Mouse (Mus musculus): ENCODE results near the gene Tmem181a. TPM values are rescaled to one million over a fixed set of nuclear protein-coding genes. Genes with fewer than 3 reads are reported as not detected.
A peak's percentile ranks its signal among the peaks of the same experiment; 100 is the strongest.
"Not testable (repeated sequence)": the region's sequence is repeated elsewhere in the genome, so short reads cannot be mapped to it uniquely, and the experiment has no call there.

Gene Tmem181a
- polyA plus RNA-seq, 1 experiment from 2014 or later, result 32.5 TPM

DNA sequence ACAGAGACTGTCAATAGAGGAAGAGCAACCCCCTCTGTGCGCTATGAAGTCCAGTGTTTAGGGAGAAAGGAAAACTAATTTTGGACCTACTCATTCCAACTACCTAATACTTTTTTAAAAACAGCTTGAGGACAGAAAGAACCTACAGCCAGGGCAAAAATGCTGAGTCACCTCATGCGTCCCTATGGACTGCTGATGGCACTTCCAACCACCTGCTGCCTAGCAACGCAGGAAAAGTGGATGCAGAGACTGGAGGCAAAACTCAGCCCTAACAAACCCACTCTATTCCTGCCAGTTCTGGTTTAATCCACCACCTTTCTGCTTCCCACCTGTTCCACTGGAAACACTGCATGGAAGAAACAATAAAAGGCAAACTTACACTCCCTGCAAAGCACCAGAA, 56.1 kb downstream of the Tmem181a start:
- H3K27me3 ChIP-seq; H3K36me3 ChIP-seq; H3K27ac ChIP-seq; H3K4me2 ChIP-seq (replicated peaks); H3K9ac ChIP-seq (replicated peaks); H3K4me1 ChIP-seq (replicated peaks); ATAC-seq; H3K9me3 ChIP-seq; H3K4me3 ChIP-seq (replicated peaks): not testable (repeated sequence)
- WGBS, result 76% methylated on average over 3 of the region's 3 CpGs

DNA sequence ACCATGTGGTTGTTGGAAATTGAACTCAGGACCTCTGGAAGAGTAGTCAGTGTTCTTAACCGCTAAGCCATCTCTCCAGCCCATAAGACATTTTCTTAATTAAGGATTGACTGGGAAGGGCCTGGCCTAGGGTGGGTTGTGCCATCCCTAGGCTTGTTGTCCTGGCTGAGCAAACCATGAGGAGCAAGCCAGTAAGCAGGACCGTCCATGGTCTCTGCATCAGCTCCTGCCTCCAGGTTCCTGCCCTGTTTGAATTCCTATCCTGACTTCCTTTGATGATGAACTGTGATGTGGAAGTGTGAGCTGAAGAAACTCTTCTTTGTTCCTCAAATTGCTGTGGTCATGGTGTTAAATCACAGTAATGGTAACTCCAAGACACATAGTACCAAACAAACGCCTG, 57.8 kb downstream of the Tmem181a start:
- H3K36me3 ChIP-seq; H3K27me3 ChIP-seq; H3K4me1 ChIP-seq (replicated peaks); H3K9ac ChIP-seq (replicated peaks); H3K4me3 ChIP-seq (replicated peaks); H3K27ac ChIP-seq; ATAC-seq; H3K9me3 ChIP-seq; H3K4me2 ChIP-seq (replicated peaks): not testable (repeated sequence)
- WGBS, result 85% methylated on average over 2 of the region's 3 CpGs

DNA sequence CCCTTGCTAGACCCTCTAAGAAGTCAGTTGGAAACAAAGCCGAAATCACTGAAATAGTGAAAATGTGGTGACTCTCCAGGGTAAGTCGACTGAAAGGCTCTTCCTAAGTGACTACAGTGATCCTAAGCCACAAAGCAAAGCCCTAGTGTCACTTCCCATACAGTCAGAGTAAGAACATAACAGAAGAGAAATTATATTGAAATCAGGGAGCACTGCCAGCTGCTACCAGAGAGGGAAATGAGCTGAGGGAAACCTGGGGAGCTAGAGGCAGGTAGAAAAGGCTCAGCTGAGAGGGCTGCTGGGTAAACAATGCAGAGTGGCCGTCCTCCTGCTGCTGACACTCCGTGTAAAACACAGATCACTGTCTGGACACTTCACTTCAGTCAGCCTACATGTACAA, 59.0 kb downstream of the Tmem181a start:
- 43% methylated on average over 3 of the region's 4 CpGs for WGBS
- 0 out of 2 replicates have a peak overlapping the region, but pooled peaks have one; percentile 23 for H3K4me2 ChIP-seq (replicated peaks)
- not testable (repeated sequence) for H3K9me3 ChIP-seq; H3K9ac ChIP-seq (replicated peaks); H3K4me1 ChIP-seq (replicated peaks); H3K27me3 ChIP-seq; H3K36me3 ChIP-seq; H3K4me3 ChIP-seq (replicated peaks); H3K27ac ChIP-seq; ATAC-seq

DNA sequence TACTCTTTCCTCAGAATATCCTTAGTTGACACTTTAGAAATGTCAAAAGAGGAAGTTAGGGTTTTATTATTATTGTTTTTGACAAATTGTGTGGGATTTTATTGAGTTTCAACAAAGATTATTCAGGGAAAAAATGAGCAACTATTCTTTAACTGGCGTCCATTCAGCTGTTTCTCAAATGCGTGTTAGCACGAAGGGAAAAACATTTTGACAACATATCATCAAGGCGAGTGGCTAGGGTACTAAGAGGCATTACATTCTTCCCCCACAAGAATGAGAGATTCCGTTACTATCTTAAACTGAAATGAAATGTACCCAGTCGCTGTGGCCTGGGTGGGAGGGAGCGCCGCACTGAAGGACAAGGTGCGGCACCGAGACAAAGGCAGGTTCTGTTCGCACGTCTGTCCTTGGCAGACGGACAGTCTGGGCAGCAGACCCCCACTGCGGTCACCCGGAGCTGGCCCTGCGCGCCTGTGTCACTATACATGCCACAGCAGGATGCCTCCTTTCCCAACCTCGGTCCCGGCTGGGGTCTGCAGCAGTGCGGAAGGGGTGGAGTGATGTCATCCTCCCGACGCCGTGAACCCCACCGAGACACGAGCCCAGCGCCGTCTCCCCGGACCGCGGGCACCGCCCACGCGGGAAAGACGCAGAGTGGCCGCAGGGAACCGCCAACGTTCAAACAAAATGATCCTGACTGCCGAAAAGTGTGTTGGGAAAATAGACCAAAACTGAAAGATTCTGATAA, 59.9 kb downstream of the Tmem181a start:
- H3K9me3 ChIP-seq; H3K27me3 ChIP-seq; H3K36me3 ChIP-seq; H3K4me1 ChIP-seq (replicated peaks): not testable (repeated sequence)
- H3K9ac ChIP-seq (replicated peaks), result peak overlapping the region; percentile 61
- peak overlapping the region; percentile 57 for H3K4me2 ChIP-seq (replicated peaks)
- H3K4me3 ChIP-seq (replicated peaks), result peak overlapping the region; percentile 46
- WGBS, result 3% methylated on average over 38 of the region's 38 CpGs
- ATAC-seq, result peak; percentile 70
- H3K27ac ChIP-seq, result peak overlapping the region; percentile 75; the same call in 1 of the 2 replicates

DNA sequence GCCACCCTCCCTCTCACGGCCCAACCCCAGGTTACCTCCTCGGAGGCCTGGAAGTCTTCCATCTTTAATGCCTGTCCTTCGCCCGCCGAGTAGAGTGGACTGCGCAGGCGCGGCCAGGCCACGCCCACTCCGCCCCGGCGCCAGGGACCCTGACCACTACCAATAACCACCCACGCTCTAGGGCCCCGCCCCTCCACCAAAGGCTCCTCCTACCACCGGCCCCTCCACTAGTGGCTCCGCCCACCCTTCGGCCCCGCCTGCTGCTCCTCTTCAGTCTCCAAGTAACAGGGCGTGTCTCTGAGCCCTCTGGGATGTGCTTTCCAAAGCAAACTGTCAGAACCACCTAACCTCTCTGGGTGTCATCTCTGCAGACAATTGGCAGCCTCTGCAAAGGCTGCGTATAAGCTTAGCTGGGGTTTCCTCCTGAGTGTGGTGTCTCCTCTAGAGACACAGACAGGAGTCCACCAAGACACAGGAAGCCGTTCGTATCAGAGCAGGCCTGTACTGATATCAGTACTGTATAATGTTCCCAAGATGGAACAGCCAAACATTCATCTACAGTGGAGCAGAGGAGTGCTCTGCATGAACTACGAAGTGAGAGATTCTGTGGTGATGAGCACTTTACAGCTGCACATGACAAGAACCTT, 60.8 kb downstream of the Tmem181a start, which contains the start of gene Dynlt1a:
Dynlt1a (minus strand) TSS at position 162 of the 647 bp plus-strand sequence.
- not testable (repeated sequence) for H3K9me3 ChIP-seq; H3K36me3 ChIP-seq; H3K27me3 ChIP-seq; H3K4me1 ChIP-seq (replicated peaks)
- ATAC-seq, result peak; percentile 81
- peak within 1 kb of the TSS; percentile 46 for H3K4me3 ChIP-seq (replicated peaks)
- peak within 1 kb of the TSS; percentile 75 for H3K27ac ChIP-seq
- peak within 1 kb of the TSS; percentile 57 for H3K4me2 ChIP-seq (replicated peaks)
- 10% methylated on average over 23 of the region's 23 CpGs for whole genome bisulfite sequencing
- H3K9ac ChIP-seq (replicated peaks), result peak within 1 kb of the TSS; percentile 61

DNA sequence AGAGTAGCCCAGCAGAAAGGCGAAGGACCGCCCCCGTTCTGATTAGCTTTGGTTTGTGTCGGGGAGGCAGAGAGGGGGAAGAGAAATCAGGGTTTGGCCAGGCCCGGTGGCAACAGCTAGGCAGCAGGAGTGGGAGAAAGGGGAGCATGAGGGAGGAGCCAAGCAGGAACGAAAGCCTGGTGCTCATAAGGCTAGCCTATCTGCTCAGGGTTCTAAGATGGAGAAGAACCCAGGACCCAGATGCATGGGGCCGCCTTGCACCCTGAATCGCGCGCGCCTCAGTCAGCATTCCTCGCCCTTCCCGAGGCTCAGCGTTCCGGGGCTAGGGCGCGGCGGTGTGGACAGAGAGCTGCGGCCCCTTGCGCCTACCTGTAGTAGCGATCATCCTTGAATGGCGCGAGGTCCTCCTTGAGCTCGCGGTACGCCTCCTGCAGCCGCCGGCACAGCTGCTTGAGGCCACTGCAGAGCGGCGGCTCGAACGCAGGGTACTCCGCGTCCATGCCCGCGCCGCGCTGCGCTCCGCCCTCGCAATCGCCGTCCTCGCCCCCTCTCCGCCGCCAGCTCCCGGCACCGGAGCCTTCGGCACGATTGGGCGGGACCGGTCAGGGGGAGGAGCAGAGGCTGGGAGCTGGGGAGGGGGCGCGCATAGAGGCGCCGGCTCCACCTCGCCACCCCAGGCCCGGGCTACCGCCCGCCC, 64.6 kb downstream of the Tmem181a start:
- WGBS, result 2% methylated on average over 5 of the region's 60 CpGs
- H3K9ac ChIP-seq (replicated peaks); H3K27me3 ChIP-seq; H3K36me3 ChIP-seq; H3K27ac ChIP-seq; H3K4me1 ChIP-seq (replicated peaks); H3K9me3 ChIP-seq: not testable (repeated sequence)
- H3K4me2 ChIP-seq (replicated peaks), result peak overlapping the region; percentile 36
- ATAC-seq, result peak; percentile 54
- H3K4me3 ChIP-seq (replicated peaks), result peak overlapping the region; percentile 26

DNA sequence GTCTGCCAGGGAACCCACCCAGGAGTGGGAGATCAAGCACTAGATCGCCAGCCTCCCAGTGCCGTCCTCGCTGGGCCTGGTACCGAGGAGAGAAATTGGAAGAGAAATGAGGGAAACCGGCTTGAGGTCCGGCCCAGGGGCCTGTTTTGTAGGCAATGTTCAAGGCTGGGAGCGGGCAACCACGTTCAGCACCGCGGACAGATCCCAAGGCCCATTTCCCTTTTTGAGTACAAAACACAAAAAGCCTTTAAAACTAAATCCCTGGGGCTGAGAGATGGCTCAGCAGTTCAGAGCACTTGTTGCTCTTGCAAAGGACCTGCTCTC, 65.1 kb downstream of the Tmem181a start:
- ATAC-seq; H3K9me3 ChIP-seq; H3K27me3 ChIP-seq; H3K9ac ChIP-seq (replicated peaks); H3K36me3 ChIP-seq; H3K27ac ChIP-seq; H3K4me1 ChIP-seq (replicated peaks); H3K4me2 ChIP-seq (replicated peaks); H3K4me3 ChIP-seq (replicated peaks): not testable (repeated sequence)
- WGBS, result no CpG with 5 or more reads among the region's 10 CpGs

DNA sequence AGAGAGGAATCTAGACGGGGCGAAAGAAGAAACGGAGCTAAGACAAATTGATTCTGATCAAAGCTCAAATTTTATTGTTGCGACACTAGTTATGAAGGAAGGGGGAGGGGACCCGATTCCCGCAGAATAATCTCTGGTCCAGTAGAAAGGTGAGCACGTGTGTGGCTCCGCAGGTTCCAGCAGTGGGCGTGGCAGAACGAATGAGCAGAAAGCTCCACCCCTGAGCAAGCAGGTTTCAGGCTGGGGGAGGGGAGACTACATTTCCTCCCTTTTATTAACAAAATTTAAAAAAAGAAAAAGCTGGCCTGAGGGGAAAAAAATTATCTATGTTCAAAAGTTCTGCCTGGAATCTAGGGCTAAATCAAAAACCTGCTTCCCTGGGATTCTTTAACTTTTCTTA, 68.4 kb downstream of the Tmem181a start:
- not testable (repeated sequence) for H3K4me1 ChIP-seq (replicated peaks); H3K4me2 ChIP-seq (replicated peaks); H3K27ac ChIP-seq; H3K36me3 ChIP-seq; ATAC-seq; H3K9ac ChIP-seq (replicated peaks); H3K4me3 ChIP-seq (replicated peaks); H3K27me3 ChIP-seq; H3K9me3 ChIP-seq
- 58% methylated on average over 10 of the region's 10 CpGs for WGBS

DNA sequence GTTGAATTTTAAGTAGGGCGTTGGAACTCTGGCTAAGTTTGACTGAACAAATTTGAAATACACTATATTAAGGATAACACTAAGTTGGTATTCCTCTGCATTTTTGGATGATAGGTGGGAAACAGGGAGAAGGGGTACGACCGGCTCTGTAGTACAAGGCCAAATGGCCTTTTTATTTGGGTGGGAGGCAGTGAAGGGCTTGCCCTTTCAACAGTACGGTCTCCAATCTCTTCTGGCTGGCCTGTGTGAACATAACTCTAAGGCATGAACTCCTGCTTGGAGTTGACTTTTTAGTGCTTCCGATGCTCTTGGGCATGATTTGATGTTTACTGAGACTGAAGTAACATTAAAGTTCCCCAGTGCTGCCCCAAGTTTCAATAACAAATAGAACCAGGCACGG, 68.9 kb downstream of the Tmem181a start:
- H3K9ac ChIP-seq (replicated peaks); H3K27ac ChIP-seq; H3K27me3 ChIP-seq; H3K4me3 ChIP-seq (replicated peaks); H3K4me2 ChIP-seq (replicated peaks); H3K9me3 ChIP-seq; H3K36me3 ChIP-seq; ATAC-seq; H3K4me1 ChIP-seq (replicated peaks): not testable (repeated sequence)
- WGBS, result 70% methylated on average over 6 of the region's 6 CpGs

DNA sequence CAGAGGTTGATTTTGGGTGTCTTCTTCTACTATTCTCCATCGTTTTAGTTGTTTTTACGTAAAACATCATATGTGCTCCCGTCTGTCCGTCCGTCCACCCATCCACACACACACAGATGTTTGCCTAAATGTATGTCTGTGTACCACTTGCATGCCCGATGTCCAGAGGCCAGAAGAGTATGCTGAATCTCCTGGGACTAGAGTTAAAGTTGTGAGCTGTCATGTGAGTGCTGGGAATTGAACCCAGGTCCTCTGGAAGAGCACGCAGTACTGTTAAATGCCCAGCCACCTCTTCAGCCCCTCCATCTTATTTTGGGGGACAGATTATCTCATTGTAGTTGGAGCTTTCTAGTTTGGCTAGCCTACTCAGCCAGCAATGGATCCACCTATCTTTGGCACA, 70.9 kb downstream of the Tmem181a start:
- H3K36me3 ChIP-seq; H3K27me3 ChIP-seq; H3K27ac ChIP-seq; H3K4me1 ChIP-seq (replicated peaks); H3K9me3 ChIP-seq; H3K4me2 ChIP-seq (replicated peaks); H3K4me3 ChIP-seq (replicated peaks); H3K9ac ChIP-seq (replicated peaks); ATAC-seq: not testable (repeated sequence)
- WGBS, result 94% methylated on average over 7 of the region's 7 CpGs

DNA sequence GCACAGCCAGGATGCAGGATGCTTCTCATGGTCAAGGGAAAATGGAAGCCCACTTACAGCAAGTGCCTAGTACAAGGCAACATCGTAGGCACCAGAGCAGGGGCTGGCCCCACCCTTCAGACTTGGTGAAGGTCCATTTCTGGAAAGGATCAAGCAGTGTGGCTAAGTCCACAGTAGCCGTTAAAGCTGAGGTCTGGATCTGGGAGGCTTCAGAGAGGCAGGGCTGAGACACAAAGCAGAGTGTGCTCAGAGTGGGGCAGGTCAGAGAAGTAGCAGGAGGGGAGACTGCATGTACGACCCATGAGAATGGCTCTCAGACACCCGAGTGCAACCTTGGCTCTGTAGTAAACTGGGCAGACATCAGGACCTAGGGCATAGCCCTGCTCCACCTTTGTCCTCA, 72.3 kb downstream of the Tmem181a start:
- ATAC-seq; H3K4me3 ChIP-seq (replicated peaks); H3K36me3 ChIP-seq; H3K4me2 ChIP-seq (replicated peaks); H3K4me1 ChIP-seq (replicated peaks); H3K27me3 ChIP-seq; H3K27ac ChIP-seq; H3K9me3 ChIP-seq; H3K9ac ChIP-seq (replicated peaks): not testable (repeated sequence)
- WGBS, result 92% methylated on average over 4 of the region's 4 CpGs

DNA sequence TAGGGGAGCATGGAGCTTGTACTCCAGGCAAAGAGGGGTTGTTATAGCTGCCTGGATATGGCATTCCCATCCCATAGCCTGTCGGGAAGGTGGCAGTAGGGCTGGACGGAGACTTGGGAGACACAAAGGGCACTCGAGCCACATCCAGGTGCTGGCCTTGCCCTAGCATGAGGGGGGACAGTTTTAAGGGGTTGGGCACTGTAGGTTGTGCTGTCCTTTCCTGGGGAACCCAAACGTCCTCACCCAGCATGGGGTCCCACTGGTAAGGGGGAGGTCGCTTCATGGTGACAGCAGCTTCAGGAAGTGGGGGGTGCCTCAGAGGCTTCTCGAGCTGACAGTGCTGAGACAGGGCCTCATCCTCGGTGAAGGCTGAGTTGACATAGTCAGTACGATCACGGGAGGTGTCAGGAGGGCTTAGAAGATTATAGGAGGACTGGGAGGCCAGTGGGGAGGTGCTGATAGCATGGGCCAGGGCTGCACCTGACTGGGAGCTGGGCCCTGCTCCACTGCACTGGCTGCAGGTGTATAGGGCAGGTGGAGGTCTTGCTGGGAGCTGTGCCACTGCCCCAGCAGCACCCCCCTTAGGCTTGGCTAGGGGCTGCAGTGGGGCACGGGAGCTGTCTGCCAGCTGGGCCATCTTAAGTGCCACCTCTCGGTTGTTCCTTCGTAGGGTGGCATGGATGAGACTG, 86.1 kb downstream of the Tmem181a start:
- not testable (repeated sequence) for H3K4me1 ChIP-seq (replicated peaks); H3K9me3 ChIP-seq; H3K27me3 ChIP-seq; H3K36me3 ChIP-seq; H3K4me2 ChIP-seq (replicated peaks); H3K27ac ChIP-seq; H3K4me3 ChIP-seq (replicated peaks); H3K9ac ChIP-seq (replicated peaks)
- ATAC-seq, result peak; percentile 55
- WGBS, result no CpG with 5 or more reads among the region's 12 CpGs

Measured in midbrain, embryonic 13.5 days (tissue).